Mouse (Mus musculus) B cell, adult (primary cell): ENCODE measurements around the gene Pcbp1. TPM values are rescaled to one million over a fixed set of nuclear protein-coding genes. Genes with fewer than 3 reads are reported as not detected.

Experiments used
- total RNA-seq: library from RNA; stranded (reverse); gene quantifications from 4 replicates; pipeline ENCODE4 v1.2.4, GENCODE M21; 2023; ENCODE audit not compliant: inconsistent age

Gene Pcbp1
- total RNA-seq = 198 to 209 TPM (median 206 TPM) in 4 replicates

GRCm38 (mm10) chr6:86526032-86526960 lies at the start of gene Pcbp1:
TSS of gene Pcbp1 (minus strand) at chr6:86526321.

Other genes starting within 250 kb of the Pcbp1 start
- gene Fam136a, start 160.7 kb downstream of the Pcbp1 start, total RNA-seq = 18.2 to 27.1 TPM (median 21.3 TPM) in 4 replicates
- gene Snrpg, start 155.0 kb downstream of the Pcbp1 start, total RNA-seq = 213 to 237 TPM (median 222 TPM) in 4 replicates
- gene Pcyox1, start 129.2 kb downstream of the Pcbp1 start, total RNA-seq = 10.5 to 14.2 TPM (median 11.1 TPM) in 4 replicates
- gene Tia1, start 122.1 kb downstream of the Pcbp1 start, total RNA-seq = 103 to 113 TPM (median 107 TPM) in 4 replicates
- 0.81 TPM in 1 of 4 replicates, not detected in the others for gene Gm44790, start 99.7 kb downstream of the Pcbp1 start, total RNA-seq
- gene C87436, start 87.9 kb downstream of the Pcbp1 start, total RNA-seq = 55.8 to 62.1 TPM (median 57.9 TPM) in 4 replicates
- gene Asprv1, start 101.8 kb upstream of the Pcbp1 start, total RNA-seq = not detected in 4 replicates
- 15.7 to 26.1 TPM (median 20.0 TPM) in 4 replicates for gene Mxd1, start 142.8 kb upstream of the Pcbp1 start, total RNA-seq
- gene Snrnp27, start 158.2 kb upstream of the Pcbp1 start, total RNA-seq = 35.8 to 42.2 TPM (median 40.5 TPM) in 4 replicates
- gene Gmcl1, start 207.1 kb upstream of the Pcbp1 start, total RNA-seq = 25.1 to 29.7 TPM (median 28.3 TPM) in 4 replicates